Mouse (Mus musculus) adrenal gland, adult (tissue): ENCODE data around the gene Mrpl18.

ENCODE experiments used
- DNase-seq, 2 experiments: peaks; one replicate each; pipeline ENCODE4 v3.0.0; 2022 to 2023; ENCODE audit warnings: low spot score in 1 of 2; ENCODE audit not compliant: inconsistent age in 2 of 2

Mrpl18 gene

DNA sequence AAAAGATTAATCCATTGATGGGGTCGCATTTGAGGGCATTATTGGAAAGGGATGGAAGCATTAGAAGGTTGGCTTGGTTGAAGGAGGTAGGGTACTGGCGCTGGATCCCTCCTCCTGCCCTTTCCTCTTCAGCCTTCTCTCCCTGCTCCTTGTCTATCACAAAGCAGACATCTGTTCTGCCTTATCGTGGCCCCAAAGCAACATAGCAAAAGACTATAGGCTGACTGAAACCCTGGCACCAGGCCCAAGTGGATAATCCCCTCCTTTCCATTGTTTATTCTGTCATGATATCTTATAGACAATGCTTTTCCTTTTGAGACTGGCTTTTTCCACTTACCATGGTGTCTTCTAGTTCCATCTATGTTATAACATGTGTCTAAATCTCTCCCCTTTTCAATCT is 50.7 kb downstream of the Mrpl18 start:
- DNase-seq = no peak

DNA sequence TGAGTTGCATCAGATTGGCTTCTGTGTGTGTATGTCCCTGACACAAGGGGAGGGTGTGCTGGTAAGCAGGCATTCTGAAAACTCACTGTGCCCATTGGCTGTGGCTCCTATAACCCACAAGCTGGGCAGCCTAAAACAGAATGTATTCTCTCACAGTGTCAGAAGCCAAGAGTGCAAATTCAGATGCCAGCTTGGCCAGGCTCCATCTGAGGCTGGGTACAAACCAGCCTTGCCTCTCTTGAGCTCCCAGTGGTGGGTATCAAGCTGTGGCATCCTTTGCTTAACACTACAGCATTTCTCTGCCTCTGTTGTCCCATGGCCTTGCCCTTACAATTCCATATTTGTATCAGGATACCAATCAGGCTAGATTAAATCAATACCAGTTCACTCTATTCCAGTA is 52.0 kb downstream of the Mrpl18 start:
- no peak for DNase-seq
